Mouse (Mus musculus) embryo, embryonic 11.5 days (tissue): Measurements from ENCODE around the gene Hes7.
"Not testable (repeated sequence)": the region's sequence is repeated elsewhere in the genome, so short reads cannot be mapped to it uniquely, and the experiment has no call there.

ENCODE experiments used
- DNase-seq: peaks from one replicate; pipeline ENCODE4 v3.0.0-alpha.2; 2012; ENCODE audit warnings: low read depth, low spot score

Hes7 gene

GRCm38 (mm10) chr11:69088103-69088855 is 31.9 kb upstream of the Hes7 start, which contains the start of gene Vamp2:
TSS of gene Vamp2 (plus strand) at chr11:69088490.
- peak; percentile 84 for DNase-seq

- no peak for DNase-seq
These were observed 31.2 kb upstream of the Hes7 start for GRCm38 (mm10) chr11:69088856-69089615.

- DNase-seq = no peak
These were observed 30.5 kb upstream of the Hes7 start for GRCm38 (mm10) chr11:69089616-69090290.

- DNase-seq = no peak
These were observed 29.8 kb upstream of the Hes7 start for GRCm38 (mm10) chr11:69090367-69090766.

GRCm38 (mm10) chr11:69091566-69092385 is 28.4 kb upstream of the Hes7 start:
- DNase-seq = no peak

GRCm38 (mm10) chr11:69092386-69092751 is 27.8 kb upstream of the Hes7 start:
- no peak for DNase-seq

GRCm38 (mm10) chr11:69092871-69093270 is 27.3 kb upstream of the Hes7 start:
- DNase-seq = no peak

GRCm38 (mm10) chr11:69093856-69094255 is 26.3 kb upstream of the Hes7 start:
- DNase-seq = not testable (repeated sequence)

- peak; percentile 95 for DNase-seq
These were observed 25.3 kb upstream of the Hes7 start, which contains the start of gene Per1 for GRCm38 (mm10) chr11:69094697-69095429. TSS of gene Per1 (plus strand) at chr11:69095217.

- DNase-seq = no peak
These were observed 24.5 kb upstream of the Hes7 start for GRCm38 (mm10) chr11:69095511-69096231.

GRCm38 (mm10) chr11:69096360-69096986 is 23.7 kb upstream of the Hes7 start:
- DNase-seq = no peak

- DNase-seq = no peak
These were observed 23.0 kb upstream of the Hes7 start for GRCm38 (mm10) chr11:69096987-69097900.

GRCm38 (mm10) chr11:69098039-69098761 is 22.0 kb upstream of the Hes7 start:
- no peak for DNase-seq

GRCm38 (mm10) chr11:69098762-69099091 is 21.5 kb upstream of the Hes7 start:
- DNase-seq = peak; percentile 86

- DNase-seq = no peak
These were observed 20.9 kb upstream of the Hes7 start for GRCm38 (mm10) chr11:69099177-69099914.

- DNase-seq = no peak
These were observed 20.3 kb upstream of the Hes7 start for GRCm38 (mm10) chr11:69099915-69100345.
